Mouse (Mus musculus) bone marrow, adult 2 months (tissue): ENCODE data around the gene Kcnk10.

Experiments
- CTCF ChIP-seq: fragments of 200-500 bp; IDR thresholded peaks from 2 replicates; pipeline ENCODE4 v1.5.1; 2011; ENCODE audit warnings: low read length, control low read depth; ENCODE audit not compliant: control insufficient read depth, insufficient read depth
- POLR2A ChIP-seq: fragments of 200-500 bp; IDR thresholded peaks from 2 replicates; pipeline ENCODE4 v1.6.1; 2011; ENCODE audit warnings: low read depth, mild to moderate bottlenecking, control low read depth, low read length, borderline replicate concordance; ENCODE audit not compliant: control insufficient read depth

DNA sequence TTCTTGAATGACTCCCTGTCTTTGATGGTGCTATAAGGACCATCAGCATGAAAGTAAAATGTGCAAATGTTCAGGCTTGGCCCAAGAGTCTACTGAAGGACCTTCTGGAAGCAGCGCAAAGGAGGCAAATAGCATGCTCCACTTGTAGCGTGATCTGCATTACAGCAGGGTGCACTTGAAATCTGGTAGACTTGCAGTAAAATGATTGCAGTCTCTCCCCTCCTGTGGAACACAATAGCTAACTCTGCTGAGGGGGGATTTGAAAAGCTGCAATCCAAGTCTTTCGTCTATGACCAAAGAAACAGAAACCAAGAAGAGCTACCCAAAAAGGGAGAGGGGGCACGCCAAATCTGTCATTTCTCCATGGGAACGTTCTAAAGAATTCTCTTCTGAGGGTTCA is 97.1 kb downstream of the Kcnk10 start:
- TF ChIP-seq POLR2A = no peak
- TF ChIP-seq CTCF = no peak
